Mouse (Mus musculus) kidney, embryonic 15.5 days (tissue): ENCODE results near the gene Ctf1. TPM values are rescaled to one million over a fixed set of nuclear protein-coding genes. Genes with fewer than 3 reads are reported as not detected.

Experiments
- ATAC-seq: fragments of 200-750 bp; cut with Nextera tagmentation; replicated peaks from 2 replicates; pipeline ENCODE4 v1.8.0; 2017; ENCODE audit warnings: moderate TSS enrichment; ENCODE audit not compliant: low FRiP score
- H3K27ac ChIP-seq: fragments of 300-500 bp; sonication (generic); 2 replicates; pipeline ENCODE4 v1.5.1; 2015; ENCODE audit warnings: mild to moderate bottlenecking, inconsistent platforms
- H3K27me3 ChIP-seq: fragments of 300-500 bp; sonication (generic); 2 replicates; pipeline ENCODE4 v1.6.1; 2015; ENCODE audit warnings: inconsistent platforms
- H3K36me3 ChIP-seq: fragments of 300-500 bp; sonication (generic); 2 replicates; pipeline ENCODE4 v1.6.1; 2015; ENCODE audit warnings: inconsistent platforms
- H3K4me1 ChIP-seq: fragments of 300-500 bp; sonication (generic); 2 replicates; pipeline ENCODE4 v1.6.1; 2015; ENCODE audit warnings: inconsistent platforms
- H3K4me2 ChIP-seq: fragments of 300-500 bp; sonication (generic); 2 replicates; pipeline ENCODE4 v1.6.1; 2015; ENCODE audit warnings: moderate library complexity, mild to moderate bottlenecking, inconsistent platforms
- H3K4me3 ChIP-seq: fragments of 300-500 bp; sonication (generic); replicated peaks from 2 replicates; pipeline ENCODE4 v1.5.1; 2015; ENCODE audit warnings: mild to moderate bottlenecking, inconsistent platforms
- H3K9ac ChIP-seq: fragments of 300-500 bp; sonication (generic); 2 replicates; pipeline ENCODE4 v1.6.1; 2015; ENCODE audit warnings: mild to moderate bottlenecking, inconsistent platforms
- H3K9me3 ChIP-seq: fragments of 300-500 bp; sonication (generic); replicated peaks from 2 replicates; pipeline ENCODE4 v1.6.1; 2016; ENCODE audit warnings: inconsistent platforms
- WGBS: fragments of 180-500 bp; shearing (Covaris S2); methylation state at CpG from one replicate; pipeline ENCODE4 v1.1.7; 2015; ENCODE audit warnings: mixed read lengths; 5-methylcytosine and 5-hydroxymethylcytosine counted together
- polyA plus RNA-seq: library from polyadenylated mRNA; unstranded; fragments of >200 nt; fragmentation: Nextera tagmentation; extraction: Ambion mirVana; gene quantifications from 2 replicates; pipeline ENCODE4 v1.2.1, GENCODE M21; 2015

Ctf1 gene
- polyA plus RNA-seq, 1 experiment from 2014 or later, result 15.3 TPM

- Histone ChIP-seq H3K9ac (no peak overlapping the region), H3K27ac (no peak overlapping the region), H3K36me3 (peaks cover 60% of the 10 kb centered on the region), H3K4me3 (no peak overlapping the region), H3K27me3 (no peaks in the 10 kb centered on the region), H3K9me3 (no peaks in the 10 kb centered on the region), H3K4me2 (no peak overlapping the region), H3K4me1 (peaks cover 12% of the 10 kb centered on the region)
- 72% methylated on average over 3 of the region's 3 CpGs for WGBS
- ATAC-seq, result no peak
Observed at GRCm38 (mm10) chr7:127700712-127701331, 11.7 kb upstream of the Ctf1 start.

DNA sequence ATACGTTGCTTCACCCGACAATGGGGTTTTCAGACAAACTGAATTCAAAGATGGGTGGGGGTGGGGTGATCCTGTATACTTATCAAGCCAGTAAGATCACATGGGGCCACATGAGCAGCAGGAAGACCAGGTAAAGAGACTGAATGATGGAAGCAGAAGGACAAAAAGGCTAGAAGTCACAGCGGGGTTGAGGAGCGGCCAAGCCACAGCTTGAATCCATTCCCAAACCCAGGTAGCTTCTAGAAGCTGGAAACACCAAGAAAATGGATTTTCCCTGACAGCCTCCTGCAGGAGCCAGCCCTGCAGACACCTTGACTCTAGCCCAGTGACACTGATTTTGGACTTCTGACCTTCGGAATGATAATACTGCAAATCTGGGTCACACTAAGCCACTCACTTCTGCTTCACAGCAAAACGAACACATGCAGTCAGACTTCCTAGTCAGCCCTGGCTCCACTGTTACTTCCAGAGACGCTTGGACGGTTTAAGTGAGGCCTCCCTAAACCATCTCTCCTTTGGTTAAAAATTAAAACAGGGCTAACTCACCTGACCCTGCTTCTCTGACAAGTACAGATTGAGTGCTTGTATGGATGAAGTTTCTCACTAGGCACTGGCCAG lies 8.9 kb upstream of the Ctf1 start:
- no peaks in the 10 kb centered on the region for H3K27me3 ChIP-seq
- WGBS, result 80% methylated on average over 8 of the region's 8 CpGs
- H3K4me1 ChIP-seq, result peaks cover 25% of the 10 kb centered on the region
- no peak overlapping the region for H3K4me3 ChIP-seq
- no peak overlapping the region for H3K9ac ChIP-seq
- H3K9me3 ChIP-seq, result no peaks in the 10 kb centered on the region
- ATAC-seq, result no peak
- H3K4me2 ChIP-seq, result no peak overlapping the region
- peak overlapping the region; percentile 59 for H3K27ac ChIP-seq
- peaks cover 68% of the 10 kb centered on the region for H3K36me3 ChIP-seq

GRCm38 (mm10) chr7:127704598-127704997 lies 7.9 kb upstream of the Ctf1 start:
- Histone ChIP-seq H3K9ac (no peak overlapping the region), H3K27ac (peak overlapping the region; percentile 59), H3K4me3 (no peak overlapping the region), H3K9me3 (no peaks in the 10 kb centered on the region), H3K4me1 (peaks cover 33% of the 10 kb centered on the region), H3K4me2 (no peak overlapping the region), H3K36me3 (peaks cover 60% of the 10 kb centered on the region), H3K27me3 (no peaks in the 10 kb centered on the region)
- no peak for ATAC-seq
- WGBS, result 83% methylated on average over 6 of the region's 6 CpGs

DNA sequence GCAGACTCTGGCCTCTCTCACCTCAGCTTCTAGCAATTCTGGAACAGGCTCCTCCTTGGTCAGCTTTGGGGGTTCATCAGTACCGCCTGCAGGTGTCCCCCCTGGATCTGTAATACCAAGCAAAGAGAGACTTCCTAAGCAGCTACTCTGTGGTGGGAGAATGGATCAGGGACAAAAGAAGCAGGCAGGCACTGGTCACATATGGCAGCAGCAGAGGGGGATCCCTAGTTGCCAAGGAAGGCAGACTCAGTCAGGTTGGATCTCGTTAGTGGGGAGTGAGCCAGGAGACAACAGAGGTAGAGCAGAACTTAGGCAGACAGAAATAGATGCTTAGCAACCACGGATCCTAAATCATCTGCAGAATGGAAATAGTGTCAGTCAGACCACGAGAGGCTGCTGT lies 6.8 kb upstream of the Ctf1 start:
- Histone ChIP-seq H3K27ac (no peak overlapping the region), H3K27me3 (no peaks in the 10 kb centered on the region), H3K4me1 (peaks cover 35% of the 10 kb centered on the region), H3K4me3 (no peak overlapping the region), H3K36me3 (peaks cover 50% of the 10 kb centered on the region), H3K9ac (no peak overlapping the region), H3K4me2 (no peak overlapping the region), H3K9me3 (no peaks in the 10 kb centered on the region)
- WGBS, result 71% methylated on average over 4 of the region's 4 CpGs
- no peak for ATAC-seq

- H3K4me2 ChIP-seq, result peak overlapping the region; percentile 79
- no peaks in the 10 kb centered on the region for H3K27me3 ChIP-seq
- peak overlapping the region; percentile 100 for H3K27ac ChIP-seq
- 21% methylated on average over 20 of the region's 22 CpGs for WGBS
- H3K4me3 ChIP-seq, result peak overlapping the region; percentile 85
- H3K36me3 ChIP-seq, result peaks cover 41% of the 10 kb centered on the region
- peak; percentile 2 for ATAC-seq
- H3K9me3 ChIP-seq, result no peaks in the 10 kb centered on the region
- H3K9ac ChIP-seq, result peak overlapping the region; percentile 78
- peaks cover 51% of the 10 kb centered on the region for H3K4me1 ChIP-seq
Observed at GRCm38 (mm10) chr7:127707045-127707956, 5.2 kb upstream of the Ctf1 start.

GRCm38 (mm10) chr7:127707957-127708206 lies 4.7 kb upstream of the Ctf1 start:
- WGBS, result 2% methylated on average over 5 of the region's 5 CpGs
- no peak; the same call in 1 of the 2 replicates for ATAC-seq

GRCm38 (mm10) chr7:127708207-127709078 lies 4.1 kb upstream of the Ctf1 start, which contains the start of gene Bcl7c:
Gene Bcl7c, minus strand, starts transcription at chr7:127708933.
- under 1% methylated on average over 87 of the region's 90 CpGs for WGBS
- H3K4me3 ChIP-seq, result peak within 1 kb of the TSS; percentile 85
- no peaks in the 10 kb centered on the region for H3K9me3 ChIP-seq
- peaks cover 32% of the 10 kb centered on the region for H3K36me3 ChIP-seq
- H3K27ac ChIP-seq, result peak within 1 kb of the TSS; percentile 100
- ATAC-seq, result peak; percentile 83
- no peaks in the 10 kb centered on the region for H3K27me3 ChIP-seq
- peaks cover 59% of the 10 kb centered on the region for H3K4me1 ChIP-seq
- H3K4me2 ChIP-seq, result peak within 1 kb of the TSS; percentile 79
- peak within 1 kb of the TSS; percentile 78 for H3K9ac ChIP-seq

More at GRCm38 (mm10) chr7:127707957-127708206, 4.7 kb upstream of the Ctf1 start:
- peak overlapping the region; percentile 100 for H3K27ac ChIP-seq
- no peaks in the 10 kb centered on the region for H3K9me3 ChIP-seq
- peak overlapping the region; percentile 85 for H3K4me3 ChIP-seq
- H3K4me2 ChIP-seq, result peak overlapping the region; percentile 79
- peak overlapping the region; percentile 78 for H3K9ac ChIP-seq
- H3K27me3 ChIP-seq, result no peaks in the 10 kb centered on the region
- peaks cover 57% of the 10 kb centered on the region for H3K4me1 ChIP-seq
- peaks cover 38% of the 10 kb centered on the region for H3K36me3 ChIP-seq

DNA sequence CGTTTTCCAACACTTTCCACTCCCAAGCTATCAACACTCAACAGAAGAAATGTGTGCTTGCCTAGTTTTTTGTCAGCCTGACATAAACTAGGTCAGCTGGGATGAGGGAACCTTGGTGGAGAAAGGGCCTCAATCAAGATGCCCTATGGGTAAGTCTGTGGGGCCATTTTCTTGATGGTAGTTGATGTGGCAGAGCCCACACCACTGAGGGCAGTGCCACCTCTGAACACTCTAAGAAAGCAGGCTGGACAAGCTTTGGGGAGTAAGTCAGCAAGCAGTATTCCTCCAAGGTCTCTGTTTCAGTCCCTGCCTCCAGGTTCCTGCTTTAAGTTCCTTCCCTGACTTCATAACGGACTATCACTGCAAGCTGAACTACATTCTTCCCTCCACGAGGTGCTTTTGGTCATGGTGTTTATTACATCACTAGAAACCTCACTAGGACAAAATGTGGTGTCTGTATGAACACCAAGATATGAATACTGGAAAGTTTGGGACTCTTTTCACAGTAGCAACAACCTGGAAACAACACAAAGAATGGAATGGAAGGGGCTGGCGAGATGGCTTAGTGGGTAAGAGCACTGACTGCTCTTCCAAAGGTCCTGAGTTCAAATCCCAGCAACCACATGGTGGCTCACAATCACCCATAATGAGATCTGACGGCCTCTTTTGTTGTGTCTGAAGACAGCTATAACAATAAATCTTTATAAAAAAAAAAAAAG lies 3.1 kb upstream of the Ctf1 start:
- Histone ChIP-seq H3K4me1 (peaks cover 59% of the 10 kb centered on the region), H3K4me2 (peak overlapping the region; percentile 79), H3K27me3 (no peaks in the 10 kb centered on the region), H3K27ac (peak overlapping the region; percentile 100), H3K4me3 (peak overlapping the region; percentile 85), H3K9me3 (no peaks in the 10 kb centered on the region), H3K9ac (peak overlapping the region; percentile 78), H3K36me3 (peaks cover 22% of the 10 kb centered on the region)
- ATAC-seq, result no peak
- 72% methylated on average over 5 of the region's 5 CpGs for WGBS

DNA sequence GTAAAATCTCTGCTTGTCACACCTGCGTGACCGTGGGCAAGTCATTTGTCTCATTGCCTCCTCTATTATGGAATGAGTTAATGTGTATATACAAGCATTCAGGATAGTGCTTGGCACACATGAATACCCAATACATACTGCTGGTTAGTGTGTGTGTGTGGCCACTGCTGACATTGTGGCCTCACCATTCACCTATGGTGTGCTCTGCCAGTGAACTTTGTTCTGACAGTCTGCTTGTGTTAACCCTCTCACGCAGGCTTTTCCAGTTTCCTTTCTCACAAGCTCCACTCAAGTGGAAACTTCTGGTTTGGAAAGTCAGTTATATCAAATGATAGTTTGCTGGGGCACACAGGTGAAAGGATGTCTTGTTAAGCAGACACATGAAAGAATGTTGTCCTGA lies 1.5 kb upstream of the Ctf1 start:
- H3K36me3 ChIP-seq, result peaks cover 8% of the 10 kb centered on the region

DNA sequence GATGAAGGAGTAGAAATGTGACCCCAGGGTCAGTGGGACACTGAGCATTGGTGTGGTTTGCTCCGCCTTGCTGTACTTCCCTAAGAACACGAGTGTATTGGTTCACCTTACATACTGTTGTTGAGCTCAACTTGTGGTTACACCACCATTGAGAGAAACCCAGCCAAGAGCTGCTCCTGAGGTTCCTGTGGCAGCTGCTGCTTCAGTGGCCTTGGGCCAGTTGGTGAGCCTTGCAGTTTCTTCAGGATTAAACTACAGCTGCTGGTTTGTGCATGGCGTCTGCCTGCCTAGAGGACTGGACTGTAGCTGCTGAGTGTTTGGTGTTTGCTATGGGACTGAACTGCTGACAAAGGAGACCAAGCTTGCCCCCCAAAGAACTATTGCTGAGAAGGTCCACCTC lies 1.1 kb upstream of the Ctf1 start:
- Histone ChIP-seq H3K36me3 (peaks cover 4% of the 10 kb centered on the region), H3K9ac (no peak overlapping the region), H3K4me1 (peaks cover 58% of the 10 kb centered on the region), H3K27ac (peak overlapping the region; percentile 96), H3K4me3 (no peak overlapping the region), H3K9me3 (no peaks in the 10 kb centered on the region), H3K27me3 (no peaks in the 10 kb centered on the region), H3K4me2 (no peak overlapping the region; the same call in 1 of the 2 replicates)
- WGBS, result 60% methylated on average over 3 of the region's 3 CpGs
- no peak for ATAC-seq

More for the DNA sequence above, 1.5 kb upstream of the Ctf1 start:
- peaks cover 58% of the 10 kb centered on the region for H3K4me1 ChIP-seq
- ATAC-seq, result no peak
- WGBS, result 81% methylated on average over 3 of the region's 3 CpGs
- no peak overlapping the region for H3K4me2 ChIP-seq
- H3K27ac ChIP-seq, result peak overlapping the region; percentile 96
- H3K9me3 ChIP-seq, result no peaks in the 10 kb centered on the region
- no peak overlapping the region for H3K9ac ChIP-seq
- H3K27me3 ChIP-seq, result no peaks in the 10 kb centered on the region
- no peak overlapping the region for H3K4me3 ChIP-seq

DNA sequence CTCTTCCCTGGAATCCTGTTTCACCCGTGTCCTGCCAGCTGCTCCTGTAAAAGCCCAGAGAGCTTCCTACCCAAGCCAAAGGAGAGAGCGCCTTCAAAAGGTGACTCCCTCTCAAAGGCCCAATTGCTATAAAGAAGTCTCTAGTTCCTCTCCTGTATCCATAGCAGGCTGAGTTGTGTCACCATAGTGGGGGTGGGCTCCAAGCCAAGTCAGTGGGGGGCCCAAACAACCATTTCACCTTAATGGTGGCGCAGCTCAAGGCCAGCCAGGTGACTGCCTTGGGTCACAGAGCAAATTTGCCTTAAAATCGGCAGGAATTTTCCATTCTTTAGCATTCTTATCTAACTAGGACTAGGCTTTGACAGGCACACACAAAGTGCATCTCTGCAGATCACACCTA lies 2.3 kb downstream of the Ctf1 start:
- Histone ChIP-seq H3K4me1 (peaks cover 46% of the 10 kb centered on the region), H3K4me3 (no peak overlapping the region), H3K9me3 (no peaks in the 10 kb centered on the region), H3K27me3 (no peaks in the 10 kb centered on the region), H3K27ac (no peak overlapping the region), H3K36me3 (no peaks in the 10 kb centered on the region), H3K4me2 (no peak overlapping the region), H3K9ac (no peak overlapping the region)
- WGBS, result 87% methylated on average over 4 of the region's 4 CpGs
- ATAC-seq, result no peak
